Mouse (Mus musculus) gastrocnemius, postnatal 14 days (tissue): ENCODE results near the gene Strip1. TPM values are rescaled to one million over a fixed set of nuclear protein-coding genes. Genes with fewer than 3 reads are reported as not detected.

Experiments used
- DNase-seq: peaks from one replicate; pipeline ENCODE4 v3.0.0; 2021; ENCODE audit warnings: mixed read lengths
- intact Hi-C: fragments of 180-260 bp; cut with DNase I; formaldehyde crosslinking; loops from one replicate; pipeline ENCODE4 v1.15.1; 2025; ENCODE audit warnings: low total_unique reads
- total RNA-seq, 2 experiments: library from RNA; stranded (reverse); gene quantifications; 2 replicates each; pipeline ENCODE4 v1.2.3; 2021

Gene Strip1
- total RNA-seq, 2 experiments from 2014 or later: 16.9 to 19.5 TPM

- intact Hi-C loops: no loop called here
- DNase-seq: peak; percentile 51
Measured at GRCm38 (mm10) chr3:107630682-107631522, 592 bp downstream of the Strip1 start, which contains the start of gene Gm10961. Gene Gm10961 (plus strand): TSS chr3:107631322.

GRCm38 (mm10) chr3:107629411-107629810 is 2.1 kb downstream of the Strip1 start:
- no peak for DNase-seq
- intact Hi-C loops: loop anchor here (10.0 kb wide), 1 partner anchor 125 kb away; no protein-coding TSS in a partner anchor

- no peak for DNase-seq
- intact Hi-C loops: loop anchor here (10.0 kb wide), 1 partner anchor 126 kb away; no protein-coding TSS in a partner anchor
Measured at GRCm38 (mm10) chr3:107628551-107628950, 2.9 kb downstream of the Strip1 start.

- intact Hi-C loops: loop anchor here (10.0 kb wide), 1 partner anchor 127 kb away; no protein-coding TSS in a partner anchor
- no peak for DNase-seq
Measured at GRCm38 (mm10) chr3:107627641-107628040, 3.9 kb downstream of the Strip1 start.

GRCm38 (mm10) chr3:107626751-107627150 is 4.7 kb downstream of the Strip1 start:
- intact Hi-C loops: loop anchor here (10.0 kb wide), 1 partner anchor 128 kb away; no protein-coding TSS in a partner anchor
- DNase-seq: no peak

GRCm38 (mm10) chr3:107625536-107625935 is 6.0 kb downstream of the Strip1 start:
- DNase-seq: no peak
- intact Hi-C loops: loop anchor here (10.0 kb wide), 1 partner anchor 129 kb away; no protein-coding TSS in a partner anchor

GRCm38 (mm10) chr3:107624424-107624823 is 7.1 kb downstream of the Strip1 start:
- DNase-seq: no peak
- intact Hi-C loops: loop anchor here (10.0 kb wide), 1 partner anchor 130 kb away; no protein-coding TSS in a partner anchor

GRCm38 (mm10) chr3:107622537-107622936 is 9.0 kb downstream of the Strip1 start:
- no peak for DNase-seq
- intact Hi-C loops: loop anchor here (10.0 kb wide), 1 partner anchor 132 kb away; no protein-coding TSS in a partner anchor

GRCm38 (mm10) chr3:107621286-107622075 is 10.0 kb downstream of the Strip1 start:
- intact Hi-C loops: loop anchor here (10.0 kb wide), 1 partner anchor 133 kb away; no protein-coding TSS in a partner anchor
- DNase-seq: no peak

- intact Hi-C loops: loop anchor here (10.0 kb wide), 1 partner anchor 135 kb away; no protein-coding TSS in a partner anchor
- no peak for DNase-seq
Measured at GRCm38 (mm10) chr3:107619911-107620310, 11.6 kb downstream of the Strip1 start.

GRCm38 (mm10) chr3:107617800-107618199 is 13.7 kb downstream of the Strip1 start:
- no peak for DNase-seq
- intact Hi-C loops: no loop called here

- peak; percentile 63 for DNase-seq
- intact Hi-C loops: no loop called here
Measured at GRCm38 (mm10) chr3:107612902-107613525, 18.5 kb downstream of the Strip1 start.

- intact Hi-C loops: no loop called here
- DNase-seq: no peak
Measured at GRCm38 (mm10) chr3:107611394-107611793, 20.1 kb downstream of the Strip1 start.

GRCm38 (mm10) chr3:107609376-107609775 is 22.1 kb downstream of the Strip1 start:
- intact Hi-C loops: no loop called here
- DNase-seq: no peak

GRCm38 (mm10) chr3:107608808-107609207 is 22.7 kb downstream of the Strip1 start:
- intact Hi-C loops: no loop called here
- no peak for DNase-seq

GRCm38 (mm10) chr3:107607221-107607620 is 24.3 kb downstream of the Strip1 start:
- intact Hi-C loops: no loop called here
- DNase-seq: no peak

GRCm38 (mm10) chr3:107605304-107605703 is 26.2 kb downstream of the Strip1 start:
- intact Hi-C loops: no loop called here
- peak; percentile 58 for DNase-seq

GRCm38 (mm10) chr3:107600127-107600526 is 31.4 kb downstream of the Strip1 start:
- DNase-seq: no peak
- intact Hi-C loops: no loop called here

- intact Hi-C loops: no loop called here
- no peak for DNase-seq
Measured at GRCm38 (mm10) chr3:107597586-107598389, 33.7 kb downstream of the Strip1 start.
